Mouse (Mus musculus): Measurements from ENCODE around the gene Card14.

DNA sequence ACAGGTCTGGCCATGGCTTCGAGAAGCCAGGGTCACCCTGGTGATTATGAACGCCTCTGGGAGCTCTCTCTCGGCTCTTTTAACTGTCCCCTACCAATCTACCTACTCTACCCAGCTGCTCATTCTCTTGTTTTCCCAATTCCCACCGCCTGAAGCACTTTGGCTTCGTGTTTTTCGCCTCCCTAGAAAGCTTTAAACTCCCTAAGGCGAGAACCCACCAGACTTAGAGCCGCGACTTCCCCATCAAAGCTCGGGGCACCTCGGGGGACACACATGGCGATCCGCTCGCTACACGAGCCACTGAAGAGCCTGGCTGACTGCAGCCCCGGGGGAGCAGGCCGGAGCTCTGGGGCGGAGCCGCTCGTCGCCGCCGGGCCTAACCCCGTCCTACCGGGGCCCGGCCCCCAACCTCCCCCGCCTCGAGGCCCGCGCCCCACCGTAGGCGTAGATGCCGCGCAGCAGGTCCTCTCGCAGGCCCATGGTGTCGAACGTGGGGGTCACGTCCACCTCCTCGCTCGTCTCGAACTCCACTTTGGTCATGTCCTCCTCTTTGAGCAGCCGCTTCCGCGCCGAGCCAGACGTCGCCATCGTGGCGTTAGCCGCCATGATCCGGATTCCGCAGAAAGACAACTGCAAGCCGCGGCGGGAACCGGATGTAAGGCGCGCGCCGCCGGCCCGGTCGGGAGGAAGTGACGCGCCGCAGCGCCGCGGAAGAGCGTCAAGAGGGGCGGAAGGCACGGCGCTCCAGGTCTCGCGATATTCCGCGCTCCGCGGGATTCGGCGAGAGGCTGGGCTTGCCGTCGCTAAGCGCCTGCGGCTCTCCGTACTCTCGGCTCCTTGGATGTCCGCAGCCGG is 8.0 kb upstream of the Card14 start, which contains the start of gene Eif4a3:
- TF ChIP-seq CTCF (IDR thresholded peaks at IDR 0.05; ENCODE audit: low read depth) (no peak), EP300 (optimal IDR thresholded peaks at IDR 0.05) (peak; percentile 100)
